Mouse (Mus musculus): ENCODE data around the gene Lama1. TPM values are rescaled to one million over a fixed set of nuclear protein-coding genes. Genes with fewer than 3 reads are reported as not detected.
A peak's percentile ranks its signal among the peaks of the same experiment; 100 is the strongest.

Gene Lama1
- 0.34 and 0.72 TPM in 2 replicates for polyA plus RNA-seq (2015; fragmentation: Nextera tagmentation; extraction: Ambion mirVana)

DNA sequence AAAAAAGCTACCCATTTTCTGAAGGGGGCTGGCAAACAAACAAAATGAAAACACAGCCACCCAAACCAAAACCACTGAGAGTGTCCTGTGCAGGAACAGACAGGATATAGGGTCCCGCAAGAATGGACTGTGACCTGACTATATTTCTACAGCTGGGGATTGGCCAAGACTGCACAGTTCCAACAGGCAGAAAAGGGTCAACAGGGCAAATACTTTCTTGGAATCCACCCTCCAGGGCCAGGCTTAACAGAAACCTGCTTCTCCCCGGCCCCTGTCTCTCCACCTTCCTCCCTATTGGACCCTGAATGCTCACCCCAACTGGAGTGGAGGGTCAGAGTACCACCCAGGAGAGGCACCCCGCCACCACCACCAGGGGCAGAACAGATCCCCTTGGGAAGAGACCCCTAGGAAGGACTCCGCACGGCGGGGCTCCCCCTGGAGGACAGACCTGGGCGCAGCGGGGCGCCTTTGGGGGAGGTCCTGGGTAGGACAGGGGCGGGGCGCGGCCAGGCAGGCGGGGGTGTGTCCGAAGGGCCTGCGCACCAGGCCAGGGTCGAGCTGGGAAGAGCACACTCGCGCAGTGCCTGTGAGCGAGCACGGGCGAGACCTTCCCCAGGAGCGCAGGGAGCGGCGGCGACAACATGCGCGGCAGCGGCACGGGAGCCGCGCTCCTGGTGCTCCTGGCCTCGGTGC is at the start of gene Lama1:
Gene Lama1 (plus strand): TSS at position 566 of the 693 bp plus-strand sequence.
- DNase-seq (peak; percentile 83), ATAC-seq (peak; percentile 97)

DNA sequence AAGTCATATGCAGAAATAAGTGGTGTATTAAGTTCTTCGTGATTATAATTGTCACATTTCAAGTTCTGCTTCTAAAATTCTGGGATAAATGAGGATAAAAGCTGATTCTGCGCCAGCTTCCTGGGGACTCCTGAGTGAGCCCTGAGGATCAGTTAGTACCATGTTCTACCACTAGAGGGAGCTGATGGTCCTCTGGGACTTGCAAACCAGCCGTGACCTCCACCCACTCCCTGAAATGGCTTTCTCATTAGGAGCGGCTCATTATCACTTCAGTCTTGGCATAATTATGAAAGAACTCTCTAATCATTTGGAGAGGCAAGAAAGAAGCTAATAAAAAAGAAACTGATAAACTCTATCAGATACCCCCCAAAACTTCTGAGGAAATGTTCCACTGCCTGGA is 45.6 kb upstream of the Lama1 start:
- H3K4me1 ChIP-seq (ENCODE audit: insufficient read depth), result no peaks in the 10 kb centered on the region
- WGBS (ENCODE audit: insufficient replicate concordance), result 13% methylated on average over 4 of the region's 4 CpGs
- no peaks in the 10 kb centered on the region for H3K27me3 ChIP-seq (ENCODE audit: insufficient read depth, low read length)
- H3K36me3 ChIP-seq (replicated peaks; ENCODE audit: insufficient read depth, low read length), result no peaks in the 10 kb centered on the region
- H3K9me3 ChIP-seq (ENCODE audit: low read length), result no peaks in the 10 kb centered on the region
- H3K27ac ChIP-seq (ENCODE audit: low read depth), result no peak overlapping the region
- TF ChIP-seq CTCF (IDR thresholded peaks at IDR 0.05; ENCODE audit: low read depth), result peak; percentile 85
- no peak for TF ChIP-seq EP300 (IDR thresholded peaks at IDR 0.05; ENCODE audit: low read depth)
- H3K9ac ChIP-seq (replicated peaks), result no peak overlapping the region
- ATAC-seq (no peak), DNase-seq (peak; percentile 41)
- no peak overlapping the region for H3K4me2 ChIP-seq (ENCODE audit: low read depth, low read length)
- no peak overlapping the region for H3K4me3 ChIP-seq (ENCODE audit: low read depth, low read length)

More for the DNA sequence above, at the start of gene Lama1:
- H3K9me3 ChIP-seq (ENCODE audit: low read length), result no peaks in the 10 kb centered on the region
- peak within 1 kb of the TSS; percentile 44 for H3K9ac ChIP-seq (replicated peaks)
- H3K4me1 ChIP-seq (ENCODE audit: insufficient read depth), result peaks cover 3% of the 10 kb centered on the region; the same call in 1 of the 2 replicates
- H3K36me3 ChIP-seq (replicated peaks; ENCODE audit: insufficient read depth, low read length), result no peaks in the 10 kb centered on the region
- no peak for TF ChIP-seq EP300 (IDR thresholded peaks at IDR 0.05; ENCODE audit: low read depth)
- peak; percentile 75 for TF ChIP-seq CTCF (IDR thresholded peaks at IDR 0.05; ENCODE audit: low read depth)
- 0 out of 2 replicates have a peak, but pooled peaks cover 6% of the 10 kb centered on the region for H3K27me3 ChIP-seq (ENCODE audit: insufficient read depth, low read length)
- 2% methylated on average over 28 of the region's 32 CpGs for WGBS (ENCODE audit: insufficient replicate concordance)
- H3K4me2 ChIP-seq (ENCODE audit: low read depth, low read length), result peak within 1 kb of the TSS; percentile 89
- H3K4me3 ChIP-seq (ENCODE audit: low read depth, low read length), result peak within 1 kb of the TSS; percentile 57
- no peak within 1 kb of the TSS for H3K27ac ChIP-seq (ENCODE audit: low read depth)

DNA sequence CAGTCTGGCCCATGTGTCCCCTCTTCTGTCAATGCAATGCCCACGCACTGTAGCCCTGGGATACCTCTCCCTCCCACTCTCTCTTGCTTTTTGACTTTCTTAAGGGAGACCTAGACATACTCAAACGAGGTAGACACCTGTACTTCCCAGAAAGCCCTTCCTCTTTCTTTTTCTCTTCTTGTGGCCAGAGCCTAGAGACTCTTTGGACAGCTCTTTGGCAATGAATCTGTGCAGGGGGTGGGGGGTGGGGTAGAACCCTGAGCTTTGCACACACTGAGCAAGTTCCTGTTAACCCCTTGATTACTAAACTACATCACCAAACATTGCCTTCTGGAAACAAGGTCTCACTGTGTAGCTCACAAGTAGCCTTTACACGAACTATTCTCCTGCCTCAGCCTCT is 32.8 kb upstream of the Lama1 start:
- Histone ChIP-seq H3K27me3 (ENCODE audit: insufficient read depth, low read length) (no peaks in the 10 kb centered on the region), H3K4me3 (ENCODE audit: low read depth, low read length) (no peak overlapping the region), H3K27ac (ENCODE audit: low read depth) (no peak overlapping the region), H3K4me1 (ENCODE audit: insufficient read depth) (no peaks in the 10 kb centered on the region), H3K9me3 (ENCODE audit: low read length) (no peaks in the 10 kb centered on the region), H3K4me2 (ENCODE audit: low read depth, low read length) (no peak overlapping the region), H3K9ac (replicated peaks) (no peak overlapping the region), H3K36me3 (replicated peaks; ENCODE audit: insufficient read depth, low read length) (no peaks in the 10 kb centered on the region)
- DNase-seq (no peak), ATAC-seq (no peak)
- 54% methylated on average over 3 of the region's 3 CpGs for WGBS (ENCODE audit: insufficient replicate concordance)
- no peak for TF ChIP-seq EP300 (IDR thresholded peaks at IDR 0.05; ENCODE audit: low read depth)
- no peak for TF ChIP-seq CTCF (IDR thresholded peaks at IDR 0.05; ENCODE audit: low read depth)

DNA sequence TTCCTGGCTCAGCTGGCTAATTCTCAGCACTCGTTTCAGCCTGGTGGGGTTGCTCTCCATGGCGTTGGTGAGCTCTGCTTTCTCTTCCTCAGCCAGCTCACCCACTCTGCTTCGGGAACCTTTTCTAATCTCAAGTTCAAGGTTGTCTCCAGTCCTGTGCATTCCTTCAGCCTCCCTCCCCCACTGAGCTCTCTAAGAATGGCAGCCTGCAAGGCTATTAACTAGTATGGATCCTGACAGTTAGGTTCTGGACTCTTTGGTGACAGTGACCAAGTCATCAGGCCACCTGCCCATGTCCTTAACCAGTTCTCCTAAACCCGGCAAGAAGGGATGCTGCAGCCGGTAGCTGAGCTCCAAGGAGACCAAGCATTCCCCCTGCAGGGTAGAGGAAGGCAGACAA is 30.1 kb upstream of the Lama1 start:
- 58% methylated on average over 5 of the region's 5 CpGs for WGBS (ENCODE audit: insufficient replicate concordance)
- DNase-seq (no peak), ATAC-seq (no peak)
- Histone ChIP-seq H3K4me3 (ENCODE audit: low read depth, low read length) (no peak overlapping the region), H3K36me3 (replicated peaks; ENCODE audit: insufficient read depth, low read length) (no peaks in the 10 kb centered on the region), H3K9me3 (ENCODE audit: low read length) (no peaks in the 10 kb centered on the region), H3K9ac (replicated peaks) (no peak overlapping the region), H3K27me3 (ENCODE audit: insufficient read depth, low read length) (no peaks in the 10 kb centered on the region), H3K4me1 (ENCODE audit: insufficient read depth) (no peaks in the 10 kb centered on the region), H3K27ac (ENCODE audit: low read depth) (no peak overlapping the region), H3K4me2 (ENCODE audit: low read depth, low read length) (no peak overlapping the region)
- no peak for TF ChIP-seq EP300 (IDR thresholded peaks at IDR 0.05; ENCODE audit: low read depth)
- TF ChIP-seq CTCF (IDR thresholded peaks at IDR 0.05; ENCODE audit: low read depth), result no peak

DNA sequence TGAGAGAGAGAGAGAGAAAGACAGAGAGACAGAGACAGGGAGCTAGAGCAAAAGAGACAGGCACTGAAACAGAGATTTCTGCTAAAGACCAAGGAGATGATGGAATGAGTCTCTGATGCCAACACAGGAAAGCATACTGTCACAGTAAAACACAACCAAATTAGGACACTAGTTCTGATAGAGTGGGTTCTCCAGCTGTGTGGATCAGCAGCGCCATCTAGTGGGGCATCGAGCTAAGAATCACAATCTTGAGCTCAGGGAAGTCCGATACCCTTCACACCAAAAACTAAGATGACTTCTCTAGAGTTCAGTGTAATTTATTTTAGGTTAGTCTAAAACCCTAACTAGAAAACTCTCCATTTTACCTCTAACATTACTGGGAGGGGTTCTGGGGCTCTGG is 29.1 kb upstream of the Lama1 start:
- H3K36me3 ChIP-seq (replicated peaks; ENCODE audit: insufficient read depth, low read length), result no peaks in the 10 kb centered on the region
- WGBS (ENCODE audit: insufficient replicate concordance), result 24% methylated on average over 3 of the region's 3 CpGs
- no peak overlapping the region for H3K27ac ChIP-seq (ENCODE audit: low read depth)
- peak; percentile 79 for TF ChIP-seq CTCF (IDR thresholded peaks at IDR 0.05; ENCODE audit: low read depth)
- no peak for TF ChIP-seq EP300 (IDR thresholded peaks at IDR 0.05; ENCODE audit: low read depth)
- H3K27me3 ChIP-seq (ENCODE audit: insufficient read depth, low read length), result no peaks in the 10 kb centered on the region
- no peaks in the 10 kb centered on the region for H3K9me3 ChIP-seq (ENCODE audit: low read length)
- no peaks in the 10 kb centered on the region for H3K4me1 ChIP-seq (ENCODE audit: insufficient read depth)
- ATAC-seq (no peak), DNase-seq (peak; percentile 69)
- H3K9ac ChIP-seq (replicated peaks), result no peak overlapping the region
- H3K4me2 ChIP-seq (ENCODE audit: low read depth, low read length), result no peak overlapping the region
- no peak overlapping the region for H3K4me3 ChIP-seq (ENCODE audit: low read depth, low read length)

DNA sequence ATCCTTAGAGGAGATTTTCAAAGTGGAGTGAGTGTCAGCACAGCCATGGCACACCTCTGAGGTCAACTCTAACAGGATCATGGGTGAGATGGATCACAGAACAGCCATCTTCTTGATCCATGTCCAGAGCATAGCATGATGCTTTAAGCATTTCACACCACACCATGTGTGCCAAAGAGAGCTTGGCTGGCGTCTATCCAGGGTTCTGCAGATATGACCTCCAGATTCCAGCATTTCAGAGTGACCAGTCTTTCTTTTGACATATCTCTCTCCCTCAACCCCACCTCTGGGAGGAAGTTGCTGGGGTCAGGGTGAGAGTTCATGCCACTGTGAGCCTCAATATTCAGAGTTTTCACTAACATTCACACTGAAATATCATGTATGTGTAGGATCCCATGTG is 18.5 kb upstream of the Lama1 start:
- no peaks in the 10 kb centered on the region for H3K9me3 ChIP-seq (ENCODE audit: low read length)
- H3K9ac ChIP-seq (replicated peaks), result no peak overlapping the region
- no peak overlapping the region for H3K4me2 ChIP-seq (ENCODE audit: low read depth, low read length)
- H3K27ac ChIP-seq (ENCODE audit: low read depth), result no peak overlapping the region
- H3K36me3 ChIP-seq (replicated peaks; ENCODE audit: insufficient read depth, low read length), result no peaks in the 10 kb centered on the region
- no peaks in the 10 kb centered on the region for H3K27me3 ChIP-seq (ENCODE audit: insufficient read depth, low read length)
- TF ChIP-seq EP300 (IDR thresholded peaks at IDR 0.05; ENCODE audit: low read depth) (no peak), CTCF (IDR thresholded peaks at IDR 0.05; ENCODE audit: low read depth) (no peak)
- no peaks in the 10 kb centered on the region for H3K4me1 ChIP-seq (ENCODE audit: insufficient read depth)
- H3K4me3 ChIP-seq (ENCODE audit: low read depth, low read length), result no peak overlapping the region
- DNase-seq (no peak), ATAC-seq (no peak)
- 68% methylated on average over 1 of the region's 1 CpGs for WGBS (ENCODE audit: insufficient replicate concordance)
